Comparison of ENCODE assay signal across 8 mouse cellular contexts in the genomic region with DNA sequence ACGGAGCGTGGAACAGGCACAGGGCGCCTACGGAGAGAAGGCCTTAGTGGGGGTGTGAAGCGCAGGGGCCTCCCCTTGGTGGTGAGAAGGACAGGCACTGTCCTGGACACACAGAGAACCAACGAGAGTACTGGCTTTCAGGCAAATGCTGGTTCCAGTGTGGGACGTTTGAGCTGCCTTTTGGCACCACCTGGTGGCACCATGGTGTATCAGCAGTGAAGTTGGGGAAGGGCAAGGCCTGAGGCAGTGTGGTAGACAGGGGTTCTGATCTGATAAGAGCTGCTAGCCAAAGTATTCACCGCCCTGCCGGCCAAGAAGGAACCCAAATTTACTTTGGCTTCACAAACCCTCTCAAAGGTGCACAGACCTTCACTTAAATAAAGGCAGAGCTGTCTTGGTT. TPM values are rescaled to one million over a fixed set of nuclear protein-coding genes. Genes with fewer than 3 reads are reported as not detected.
DNase-seq lines count a peak whose midpoint lies in the region; ATAC-seq and TF ChIP-seq lines count a peak whose summit lies in the region.
"Had no signal": no experiment of that assay in that cellular context is flagged by ENCODE, and none has a peak within 500 bp of the region (broad histone marks: within the 10 kb centered on the region; RNA-seq: fewer than 3 reads in every experiment).

No protein-coding gene starts in this region.

- H3K9me3 ChIP-seq in intestine, postnatal 0 days (ENCODE audit: control insufficient read depth): no peaks in the 10 kb centered on the region
- H3K9me3 ChIP-seq in midbrain, embryonic 12.5 days: no peaks in the 10 kb centered on the region

- no peak overlapping the region for H3K27ac ChIP-seq in gastrocnemius, adult 2 months
- H3K27ac ChIP-seq in intestine, postnatal 0 days (ENCODE audit: low read depth, low read length): no peak overlapping the region
- no peak overlapping the region for H3K27ac ChIP-seq in midbrain, embryonic 12.5 days (replicated peaks)
- no peak overlapping the region for H3K27ac ChIP-seq in small intestine, adult 2 months (ENCODE audit: insufficient read depth, low read depth, low read length)

- WGBS in intestine, postnatal 0 days: 40% methylated on average over 9 of the region's 9 CpGs
- WGBS in midbrain, embryonic 12.5 days: 44% methylated on average over 9 of the region's 9 CpGs
- 51% methylated on average over 9 of the region's 9 CpGs for WGBS in small intestine, adult 2 months

- peak; percentile 78 for DNase-seq in ZHBTc4 (ENCODE audit: low read depth, low spot score)
- DNase-seq in cerebellum, postnatal 10 days: peak; percentile 90
- DNase-seq in gastrocnemius, adult 2 months: peak; percentile 59
- DNase-seq in left cerebral cortex, postnatal 36 days (ENCODE audit: low spot score in 2 of 2): peak; percentile 74 to 75

- H3K4me1 ChIP-seq in intestine, postnatal 0 days (replicated peaks; ENCODE audit: control insufficient read depth, insufficient read depth, low read length): no peaks in the 10 kb centered on the region
- peaks cover 27% of the 10 kb centered on the region for H3K4me1 ChIP-seq in midbrain, embryonic 12.5 days
- H3K4me1 ChIP-seq in small intestine, adult 2 months (ENCODE audit: control insufficient read depth, insufficient read depth, insufficient read length, low read length): peaks cover 13% of the 10 kb centered on the region

- no peak overlapping the region for H3K4me3 ChIP-seq in gastrocnemius, adult 2 months
- no peak overlapping the region for H3K4me3 ChIP-seq in intestine, postnatal 0 days (ENCODE audit: low read depth, low read length)
- no peak overlapping the region for H3K4me3 ChIP-seq in midbrain, embryonic 12.5 days
- no peak overlapping the region for H3K4me3 ChIP-seq in small intestine, adult 2 months (ENCODE audit: low read depth, low read length)
- H3K4me3 ChIP-seq: myocyte had no signal

- intact Hi-C loops in gastrocnemius, adult 2 months (cut with DNase I): loop anchor here (2.0 kb wide), 1 partner anchor 65 kb away; no protein-coding TSS in a partner anchor
- intact Hi-C loops in left cerebral cortex, postnatal 36 days (cut with DNase I): loop anchor here (2.0 to 5.0 kb wide), 2 partner anchors 42 to 65 kb away; a partner anchor contains a TSS

- peaks cover 76% of the 10 kb centered on the region for H3K36me3 ChIP-seq in intestine, postnatal 0 days (ENCODE audit: control insufficient read depth, insufficient read depth)
- H3K36me3 ChIP-seq in midbrain, embryonic 12.5 days: peaks cover 45% of the 10 kb centered on the region
- H3K36me3 ChIP-seq in small intestine, adult 2 months (ENCODE audit: control insufficient read depth, insufficient read depth, low read length): peaks cover 7% of the 10 kb centered on the region; the same call in 1 of the 2 replicates

- no peak overlapping the region for H3K4me2 ChIP-seq in intestine, postnatal 0 days (replicated peaks; ENCODE audit: low read depth)
- H3K4me2 ChIP-seq in midbrain, embryonic 12.5 days (replicated peaks): no peak overlapping the region

- no peaks in the 10 kb centered on the region for H3K27me3 ChIP-seq in intestine, postnatal 0 days (replicated peaks; ENCODE audit: control insufficient read depth, insufficient read depth, low read length)
- no peaks in the 10 kb centered on the region for H3K27me3 ChIP-seq in midbrain, embryonic 12.5 days
- H3K27me3 ChIP-seq in small intestine, adult 2 months (ENCODE audit: control insufficient read depth, insufficient read depth, low read length): no peaks in the 10 kb centered on the region

- no peak for TF ChIP-seq POLR2A in small intestine, adult 2 months (IDR thresholded peaks at IDR 0.05; ENCODE audit: low read depth, low read length)

- H3K9ac ChIP-seq in intestine, postnatal 0 days (ENCODE audit: low read depth, low read length): no peak overlapping the region
- H3K9ac ChIP-seq in midbrain, embryonic 12.5 days (replicated peaks): no peak overlapping the region; the same call in 1 of the 2 replicates

- peak; percentile 86 for TF ChIP-seq CTCF in gastrocnemius, adult 2 months (IDR thresholded peaks at IDR 0.05)
- peak; percentile 93 for TF ChIP-seq CTCF in intestine, postnatal 0 days (IDR thresholded peaks at IDR 0.05; ENCODE audit: low read depth)
- TF ChIP-seq CTCF in small intestine, adult 2 months (IDR thresholded peaks at IDR 0.05; ENCODE audit: extremely low read depth, insufficient read length, insufficient replicate concordance, low read depth, low read length): peak; percentile 74; the same call in 1 of the 2 replicates

- 0 out of 2 replicates have a peak, but pooled peaks have one; percentile 29 for ATAC-seq in intestine, postnatal 0 days
- ATAC-seq in midbrain, embryonic 12.5 days (ENCODE audit: low FRiP score, low read depth): peak; percentile 51

RNA-seq across cellular contexts. Expression of a gene that starts 41.8 kb away (rescaled TPM):
- total RNA-seq in gastrocnemius, adult 2 months (2021): under 1 TPM; 0.59 to 0.64 TPM
- polyA plus RNA-seq in intestine, postnatal 0 days (2015; fragmentation: Nextera tagmentation; extraction: Ambion mirVana): 2.8 and 3.3 TPM in 2 replicates
- total RNA-seq in left cerebral cortex, postnatal 36 days (2021): 10 to 100 TPM; 83.4 to 97.3 TPM
- 1.5 and 1.8 TPM in 2 replicates for polyA plus RNA-seq in midbrain, embryonic 12.5 days (2016; fragmentation: Nextera tagmentation; extraction: Ambion mirVana)
- 9.8 and 25.5 TPM in 2 replicates for polyA plus RNA-seq in small intestine, adult 2 months (2012; rRNA removed)
